Mouse (Mus musculus): ENCODE results near the gene Dnajc4. TPM values are rescaled to one million over a fixed set of nuclear protein-coding genes. Genes with fewer than 3 reads are reported as not detected.
A peak's percentile ranks its signal among the peaks of the same experiment; 100 is the strongest.

Dnajc4 gene
- polyA plus RNA-seq, 1 experiment from 2014 or later, result 12.7 TPM

- peak within 1 kb of the TSS; percentile 94 for H3K27ac ChIP-seq
- peaks cover 61% of the 10 kb centered on the region for H3K36me3 ChIP-seq
- WGBS (ENCODE audit: insufficient replicate concordance), result 1% methylated on average over 38 of the region's 38 CpGs
- H3K9ac ChIP-seq, result peak within 1 kb of the TSS; percentile 89
- H3K27me3 ChIP-seq (replicated peaks), result no peaks in the 10 kb centered on the region
- H3K9me3 ChIP-seq (replicated peaks), result no peaks in the 10 kb centered on the region
- peaks cover 65% of the 10 kb centered on the region for H3K4me1 ChIP-seq
- H3K4me2 ChIP-seq, result peak within 1 kb of the TSS; percentile 98
- peak within 1 kb of the TSS; percentile 82 for H3K4me3 ChIP-seq
- peak; percentile 82 for ATAC-seq
These were observed 11.8 kb downstream of the Dnajc4 start, which contains the start of gene Fkbp2 for GRCm38 (mm10) chr19:6980381-6981093. Gene Fkbp2, minus strand, starts transcription at chr19:6980501.

GRCm38 (mm10) chr19:6979486-6980380 is 12.6 kb downstream of the Dnajc4 start:
- 1% methylated on average over 59 of the region's 59 CpGs for WGBS (ENCODE audit: insufficient replicate concordance)
- peak overlapping the region; percentile 82 for H3K4me3 ChIP-seq
- H3K27ac ChIP-seq, result peak overlapping the region; percentile 94
- H3K27me3 ChIP-seq (replicated peaks), result no peaks in the 10 kb centered on the region
- H3K4me1 ChIP-seq, result peaks cover 64% of the 10 kb centered on the region
- peaks cover 53% of the 10 kb centered on the region for H3K36me3 ChIP-seq
- H3K9me3 ChIP-seq (replicated peaks), result no peaks in the 10 kb centered on the region
- H3K4me2 ChIP-seq, result peak overlapping the region; percentile 98
- H3K9ac ChIP-seq, result peak overlapping the region; percentile 89
- ATAC-seq, result peak; percentile 87

DNA sequence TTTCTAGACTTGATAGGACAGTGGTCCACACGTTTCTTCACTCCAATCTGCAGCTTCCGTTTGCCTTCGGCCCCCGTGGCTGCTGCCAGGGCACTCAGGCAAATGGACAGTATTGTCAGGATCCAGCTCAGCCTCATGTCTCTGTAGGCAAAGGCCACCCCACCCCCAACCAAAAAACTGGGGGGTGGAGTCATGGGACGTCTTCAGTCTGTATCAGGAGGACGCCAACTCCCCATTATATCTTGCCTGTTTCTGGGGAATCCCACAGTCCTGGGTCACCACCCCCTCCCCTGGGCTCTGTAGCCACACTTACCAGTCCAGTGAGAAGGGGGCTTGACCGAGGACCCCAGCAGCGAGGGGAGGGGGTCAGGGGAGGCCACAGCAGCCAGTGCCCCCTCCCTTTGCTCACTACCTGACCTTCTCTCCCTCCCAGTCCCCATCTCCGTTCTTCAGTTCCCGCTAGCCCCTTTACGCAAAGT is 13.3 kb downstream of the Dnajc4 start:
- peak overlapping the region; percentile 89 for H3K9ac ChIP-seq
- peak overlapping the region; percentile 94 for H3K27ac ChIP-seq
- 5% methylated on average over 11 of the region's 11 CpGs for WGBS (ENCODE audit: insufficient replicate concordance)
- no peaks in the 10 kb centered on the region for H3K27me3 ChIP-seq (replicated peaks)
- H3K36me3 ChIP-seq, result peaks cover 48% of the 10 kb centered on the region
- H3K4me2 ChIP-seq, result peak overlapping the region; percentile 98
- H3K4me3 ChIP-seq, result peak overlapping the region; percentile 82
- H3K4me1 ChIP-seq, result peaks cover 69% of the 10 kb centered on the region
- no peak for ATAC-seq
- H3K9me3 ChIP-seq (replicated peaks), result no peaks in the 10 kb centered on the region

DNA sequence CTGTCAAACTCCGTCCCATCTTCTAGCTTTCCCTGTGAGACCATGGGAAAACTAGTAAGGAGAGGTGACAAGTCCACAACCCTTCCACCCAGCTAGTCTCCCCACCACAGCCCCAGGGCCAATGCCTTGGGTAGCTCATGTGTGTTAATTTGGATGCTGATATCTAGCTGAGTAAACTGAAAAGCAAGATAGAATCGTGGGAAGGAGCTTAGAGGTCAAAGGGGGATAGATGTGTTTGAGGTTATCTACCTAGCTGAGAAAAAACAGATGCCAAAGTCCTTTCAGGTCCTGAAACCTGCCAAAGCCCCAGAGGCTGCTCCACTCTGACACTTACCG is 13.8 kb downstream of the Dnajc4 start:
- peak overlapping the region; percentile 94 for H3K27ac ChIP-seq
- peaks cover 44% of the 10 kb centered on the region for H3K36me3 ChIP-seq
- ATAC-seq, result no peak
- H3K4me3 ChIP-seq, result peak overlapping the region; percentile 82
- peak overlapping the region; percentile 98 for H3K4me2 ChIP-seq
- no peaks in the 10 kb centered on the region for H3K9me3 ChIP-seq (replicated peaks)
- peak overlapping the region; percentile 89 for H3K9ac ChIP-seq
- no peaks in the 10 kb centered on the region for H3K27me3 ChIP-seq (replicated peaks)
- H3K4me1 ChIP-seq, result peaks cover 74% of the 10 kb centered on the region
- WGBS (ENCODE audit: insufficient replicate concordance), result 28% methylated on average over 3 of the region's 3 CpGs

DNA sequence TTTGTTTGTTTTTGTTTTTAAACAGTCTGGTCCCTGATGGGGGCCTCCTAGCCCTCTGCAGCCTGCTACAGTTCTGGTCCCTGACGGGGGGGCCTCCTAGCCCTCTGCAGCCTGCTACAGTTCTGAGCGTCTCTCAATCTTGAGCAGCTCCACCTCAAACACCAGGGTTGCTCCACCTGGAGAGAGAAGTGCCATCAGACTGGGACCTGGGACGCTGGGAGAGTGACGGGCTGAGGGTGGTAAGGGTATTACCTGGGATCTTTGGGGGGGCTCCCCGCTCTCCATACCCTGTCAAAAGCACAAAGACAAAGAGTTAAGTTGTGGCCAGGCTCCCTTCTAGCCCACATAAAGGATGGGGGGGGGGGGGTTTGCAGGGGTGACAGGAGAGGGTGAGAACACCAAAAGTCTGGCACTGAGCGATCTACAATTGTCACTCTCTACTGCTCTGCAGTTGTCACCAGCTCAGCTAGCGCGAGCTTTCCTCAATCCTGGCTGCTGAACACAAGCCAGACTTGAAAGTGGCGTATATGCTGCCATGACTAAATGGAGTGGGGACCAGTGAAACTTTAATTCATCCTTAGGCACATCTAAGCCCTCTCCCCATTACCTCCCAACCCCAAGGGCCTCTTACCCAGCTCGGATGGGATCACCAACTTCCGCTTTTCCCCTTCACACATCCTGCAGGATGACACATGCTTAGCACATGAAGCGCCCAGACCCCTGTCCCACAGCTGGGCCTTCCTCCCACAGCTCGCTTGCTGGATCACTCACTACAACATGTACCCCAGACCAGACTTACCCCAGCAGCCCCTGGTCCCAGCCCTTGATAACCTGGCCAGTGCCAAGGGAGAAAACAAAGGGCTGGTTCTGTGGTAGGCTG is 14.4 kb downstream of the Dnajc4 start:
- peak overlapping the region; percentile 82 for H3K4me3 ChIP-seq
- H3K27me3 ChIP-seq (replicated peaks), result no peaks in the 10 kb centered on the region
- ATAC-seq, result no peak
- peak overlapping the region; percentile 98 for H3K4me2 ChIP-seq
- peak overlapping the region; percentile 89 for H3K9ac ChIP-seq
- H3K36me3 ChIP-seq, result peaks cover 39% of the 10 kb centered on the region
- 79% methylated on average over 13 of the region's 13 CpGs for WGBS (ENCODE audit: insufficient replicate concordance)
- H3K4me1 ChIP-seq, result peaks cover 78% of the 10 kb centered on the region
- H3K9me3 ChIP-seq (replicated peaks), result no peaks in the 10 kb centered on the region
- peak overlapping the region; percentile 94 for H3K27ac ChIP-seq

DNA sequence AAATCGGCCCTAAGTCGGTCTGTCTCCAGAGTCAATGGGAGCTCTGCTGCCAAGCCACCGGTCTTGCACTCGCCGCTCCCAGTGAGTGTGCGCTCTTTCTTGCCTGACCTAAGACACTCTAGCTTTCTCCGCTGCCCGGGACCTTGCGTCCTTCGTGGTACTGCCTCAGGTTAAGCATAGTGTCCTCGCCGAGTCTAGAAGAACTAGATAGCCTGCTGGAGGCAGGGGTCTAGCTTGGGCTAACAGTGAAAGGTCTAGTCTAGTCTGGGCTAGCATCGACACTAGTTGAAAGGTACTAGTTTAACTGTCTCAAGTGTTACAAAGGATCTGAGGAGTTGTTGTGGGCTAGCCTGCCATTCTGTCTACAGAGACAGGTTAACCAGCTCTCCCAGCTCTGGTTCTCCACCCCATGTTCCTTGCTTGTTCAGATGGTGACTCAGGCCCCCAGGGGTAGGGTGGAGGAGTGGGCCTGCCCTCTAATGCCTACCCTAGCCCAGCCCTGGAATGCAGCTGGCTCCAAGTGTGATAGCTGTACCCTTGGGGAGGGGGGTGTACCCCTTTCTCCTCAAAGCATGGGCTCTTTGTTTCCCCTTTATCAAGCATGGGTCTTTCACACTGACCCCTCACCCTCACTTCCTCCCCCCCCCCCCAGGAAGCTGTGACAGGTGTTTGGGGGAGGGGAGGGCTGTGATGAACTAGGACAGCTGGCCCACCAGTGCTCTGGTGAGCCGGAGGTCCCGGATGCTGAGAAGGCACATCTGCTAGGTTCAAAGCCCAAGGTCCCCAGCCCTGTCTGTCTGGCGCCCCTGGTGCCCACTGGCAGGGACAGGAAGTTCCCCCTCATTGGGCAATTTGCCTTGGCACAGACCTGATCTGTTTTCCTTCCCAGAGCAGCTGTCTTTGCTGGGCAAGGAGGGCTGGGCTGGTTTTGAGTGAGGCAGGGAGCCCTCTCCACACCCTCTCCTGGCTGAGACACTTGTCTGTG is 16.5 kb downstream of the Dnajc4 start, which contains the start of gene Plcb3:
Plcb3 (minus strand) TSS at position 934 of the 985 bp plus-strand sequence.
- Histone ChIP-seq H3K9ac (peak within 1 kb of the TSS; percentile 82), H3K36me3 (peaks cover 28% of the 10 kb centered on the region), H3K4me3 (peak within 1 kb of the TSS; percentile 75), H3K4me1 (peaks cover 82% of the 10 kb centered on the region), H3K27me3 (replicated peaks) (no peaks in the 10 kb centered on the region), H3K27ac (peak within 1 kb of the TSS; percentile 94), H3K9me3 (replicated peaks) (no peaks in the 10 kb centered on the region), H3K4me2 (peak within 1 kb of the TSS; percentile 91)
- 1% methylated on average over 16 of the region's 16 CpGs for WGBS (ENCODE audit: insufficient replicate concordance)
- no peak for ATAC-seq

DNA sequence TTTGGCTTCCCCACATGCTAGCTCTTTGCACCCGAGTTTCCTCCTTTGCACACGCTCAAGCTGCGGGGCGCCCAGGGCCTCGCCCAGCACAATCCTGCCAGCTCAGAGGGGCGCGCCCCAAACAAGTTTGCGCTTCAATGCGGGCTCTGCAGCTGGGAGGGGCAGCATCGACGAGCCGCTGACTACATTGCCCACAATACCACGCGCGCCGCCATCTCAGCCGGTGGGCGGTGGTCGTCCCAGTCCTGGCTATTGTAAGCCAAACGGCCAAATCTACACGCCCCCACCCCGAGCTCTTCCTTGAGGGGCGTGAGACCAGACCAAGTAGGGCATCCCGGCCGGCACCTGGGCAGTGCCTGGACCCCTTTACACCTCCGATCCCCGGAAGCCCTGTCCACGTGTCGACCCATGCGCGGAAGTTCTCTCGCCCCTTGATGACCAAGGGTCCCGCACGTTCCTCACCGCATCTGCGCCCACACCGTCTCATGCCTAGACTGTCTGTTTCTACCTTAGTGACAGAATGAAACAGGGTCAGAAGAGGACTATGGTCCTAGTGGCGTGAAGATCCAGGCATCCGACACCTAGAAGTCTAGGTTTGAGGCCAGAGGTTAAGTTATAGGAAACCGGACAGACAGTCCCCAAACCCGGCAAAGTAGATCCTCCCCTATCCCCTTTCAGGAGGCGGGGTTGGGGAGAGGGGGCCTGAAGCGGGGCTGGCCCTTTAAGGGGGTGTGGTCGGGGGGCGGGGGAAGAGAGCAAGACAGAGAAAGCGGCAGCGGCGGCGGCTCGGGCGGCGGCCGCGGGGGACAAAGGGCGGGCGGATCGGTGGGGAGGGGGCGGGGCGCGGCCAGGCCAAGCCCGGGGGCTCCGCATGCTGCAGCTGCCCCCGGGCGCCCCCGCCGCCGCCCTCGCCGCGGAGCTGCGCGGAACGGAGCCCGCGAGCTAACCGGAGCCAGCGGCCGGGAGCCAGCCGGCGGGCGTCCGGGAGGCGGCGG is 17.9 kb downstream of the Dnajc4 start, which contains the start of gene Ppp1r14b:
Ppp1r14b (plus strand) TSS at position 758 of the 995 bp plus-strand sequence.
- Histone ChIP-seq H3K9me3 (replicated peaks) (no peaks in the 10 kb centered on the region), H3K9ac (peak within 1 kb of the TSS; percentile 82), H3K4me3 (peak within 1 kb of the TSS; percentile 75), H3K27ac (peak within 1 kb of the TSS; percentile 88), H3K27me3 (replicated peaks) (no peaks in the 10 kb centered on the region), H3K4me1 (peaks cover 92% of the 10 kb centered on the region), H3K36me3 (peaks cover 28% of the 10 kb centered on the region), H3K4me2 (peak within 1 kb of the TSS; percentile 91)
- WGBS (ENCODE audit: insufficient replicate concordance), result under 1% methylated on average over 66 of the region's 84 CpGs
- peak; percentile 74 for ATAC-seq

DNA sequence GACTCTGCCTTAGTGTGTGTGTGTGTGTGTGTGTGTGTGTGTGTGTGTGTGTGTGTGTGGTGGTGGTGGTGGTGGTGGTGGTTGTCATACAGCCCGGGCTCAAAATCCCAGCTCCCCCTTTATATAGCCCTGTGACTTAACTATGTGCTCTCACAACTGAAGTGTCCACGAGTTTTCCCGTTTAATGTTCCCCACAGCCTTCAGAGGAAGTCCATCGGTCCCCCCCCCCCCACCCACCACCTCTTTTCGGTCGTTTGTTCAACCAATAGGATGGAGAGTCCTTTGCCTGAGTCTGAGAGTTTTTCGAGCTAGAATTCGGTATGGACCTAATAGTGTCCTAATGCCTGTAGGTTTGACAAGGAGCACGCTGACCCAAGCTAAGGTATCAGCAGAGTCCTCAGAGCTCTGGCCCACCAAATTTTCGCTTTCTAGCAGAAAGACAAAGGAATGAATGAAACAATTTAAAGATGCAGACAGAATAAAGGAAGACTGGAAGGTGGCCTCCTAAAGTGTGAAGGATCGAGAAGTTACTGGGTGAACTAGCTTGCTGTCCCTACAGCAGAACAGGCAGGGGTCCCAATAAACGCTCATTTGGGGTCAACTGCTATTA is 18.7 kb downstream of the Dnajc4 start:
- Histone ChIP-seq H3K9ac (peak overlapping the region; percentile 82), H3K9me3 (replicated peaks) (no peaks in the 10 kb centered on the region), H3K4me2 (peak overlapping the region; percentile 91), H3K27ac (peak overlapping the region; percentile 88), H3K36me3 (peaks cover 25% of the 10 kb centered on the region), H3K4me1 (peaks cover 92% of the 10 kb centered on the region), H3K27me3 (replicated peaks) (no peaks in the 10 kb centered on the region), H3K4me3 (peak overlapping the region; percentile 75)
- ATAC-seq, result no peak
- WGBS (ENCODE audit: insufficient replicate concordance), result 30% methylated on average over 11 of the region's 12 CpGs

GRCm38 (mm10) chr19:6972247-6972917 is 20.0 kb downstream of the Dnajc4 start:
- Histone ChIP-seq H3K9ac (no peak overlapping the region), H3K4me3 (no peak overlapping the region), H3K9me3 (replicated peaks) (no peaks in the 10 kb centered on the region), H3K4me1 (peaks cover 89% of the 10 kb centered on the region), H3K36me3 (peaks cover 12% of the 10 kb centered on the region), H3K27ac (peak overlapping the region; percentile 46; the same call in 1 of the 2 replicates), H3K4me2 (no peak overlapping the region), H3K27me3 (replicated peaks) (peaks cover 8% of the 10 kb centered on the region; the same call in 1 of the 2 replicates)
- no peak for ATAC-seq
- 75% methylated on average over 13 of the region's 13 CpGs for WGBS (ENCODE audit: insufficient replicate concordance)

Data from liver, embryonic 12.5 days (tissue).